Mouse (Mus musculus) G1E (cell line): ENCODE data around the gene Kcnk6.

Experiments
- CTCF ChIP-seq: IDR thresholded peaks from 2 replicates; pipeline ENCODE4 v1.5.1; 2012; ENCODE audit warnings: low read depth, low read length, inconsistent platforms, mixed read lengths
- POLR2AphosphoS5 ChIP-seq: IDR thresholded peaks from 2 replicates; pipeline ENCODE4 v1.6.1; 2012; ENCODE audit warnings: low read depth, low read length, inconsistent platforms; ENCODE audit not compliant: insufficient replicate concordance

GRCm38 (mm10) chr7:29230560-29230959 lies 1.8 kb downstream of the Kcnk6 start:
- TF ChIP-seq CTCF (no peak), POLR2AphosphoS5 (no peak)
